Mouse (Mus musculus) spleen, postnatal 36 days (tissue): Measurements from ENCODE around the gene Gm49336.

ENCODE experiments used
- DNase-seq, 2 experiments: peaks; one replicate each; pipeline ENCODE4 v3.0.0; 2022; ENCODE audit warnings: low spot score in 2 of 2, mixed read lengths in 1 of 2

The Gm49336 gene

DNA sequence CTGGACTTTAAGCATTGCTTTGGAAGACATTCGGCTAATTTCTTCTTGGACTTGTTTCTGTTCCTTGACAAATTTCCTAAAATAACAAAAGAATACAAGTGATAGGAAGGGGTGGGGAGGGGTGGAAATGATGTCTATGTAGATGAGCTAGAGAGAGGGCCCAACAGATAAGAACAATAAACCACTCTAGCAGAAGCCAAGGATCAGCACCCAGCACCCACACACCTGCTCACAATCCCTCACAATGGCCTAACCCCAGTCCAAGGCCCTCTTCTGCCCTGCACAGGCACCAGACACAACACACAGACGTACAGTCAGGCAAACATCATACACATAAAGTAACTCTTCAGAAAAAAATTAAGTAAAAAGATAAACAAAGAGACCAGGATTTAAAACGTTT lies 12.8 kb downstream of the Gm49336 start:
- DNase-seq, result no peak

DNA sequence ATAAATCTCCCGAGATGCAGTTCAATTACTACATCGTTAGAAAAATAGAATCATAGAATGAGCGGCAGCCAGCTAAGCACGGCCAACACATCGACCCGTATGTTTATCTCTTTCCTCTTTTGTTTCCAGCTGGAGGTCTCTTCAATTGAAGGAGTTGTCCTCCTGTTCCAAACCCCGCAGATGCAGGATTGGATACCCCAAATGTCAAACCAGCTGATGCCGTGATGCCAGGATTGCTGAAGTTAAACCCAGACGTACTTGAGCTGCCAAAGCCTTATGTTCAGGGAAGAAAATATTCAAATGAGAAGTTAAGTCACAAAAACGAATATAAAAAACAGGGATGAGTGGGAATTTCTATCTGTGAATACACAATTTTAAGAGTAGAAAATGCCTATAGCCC lies 31.4 kb downstream of the Gm49336 start:
- DNase-seq, result no peak

DNA sequence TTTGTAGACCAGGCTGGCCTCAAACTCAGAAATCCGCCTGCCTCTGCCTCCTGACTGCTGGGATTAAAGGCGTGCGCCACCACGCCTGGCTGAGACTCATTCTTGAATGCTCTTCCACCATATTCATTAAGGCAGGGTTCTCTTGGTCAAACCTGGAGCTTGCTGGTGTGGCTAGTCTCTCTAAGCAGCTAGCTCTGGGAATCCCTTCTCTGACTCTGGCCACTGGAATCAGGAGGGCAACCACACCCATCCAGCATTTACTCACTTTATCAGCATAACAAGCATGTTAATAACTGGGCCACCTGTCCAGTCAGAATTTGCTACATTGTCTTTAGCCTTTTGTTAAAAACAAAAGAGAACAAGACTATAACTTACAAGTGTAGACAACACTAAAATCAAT lies 33.7 kb downstream of the Gm49336 start:
- no peak for DNase-seq

DNA sequence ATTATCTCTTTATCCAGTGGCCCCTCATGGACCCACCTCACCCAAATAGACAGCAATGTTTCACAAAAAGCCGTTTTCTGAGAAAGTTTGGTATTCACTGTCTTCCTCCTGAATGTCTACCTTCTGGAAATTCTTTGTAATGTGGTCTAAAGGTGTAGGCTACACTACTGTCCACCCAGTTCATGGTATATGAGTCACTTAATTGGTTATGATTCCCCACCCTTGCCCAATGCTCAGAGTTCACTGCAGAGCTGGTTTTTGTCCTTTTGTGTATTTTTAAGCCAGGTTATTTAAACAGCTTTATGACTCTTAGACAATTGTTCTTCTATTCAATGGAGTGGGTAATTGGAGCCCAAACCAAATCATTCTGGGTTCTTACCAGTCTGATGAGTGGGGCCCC lies 35.2 kb downstream of the Gm49336 start:
- DNase-seq, result no peak

DNA sequence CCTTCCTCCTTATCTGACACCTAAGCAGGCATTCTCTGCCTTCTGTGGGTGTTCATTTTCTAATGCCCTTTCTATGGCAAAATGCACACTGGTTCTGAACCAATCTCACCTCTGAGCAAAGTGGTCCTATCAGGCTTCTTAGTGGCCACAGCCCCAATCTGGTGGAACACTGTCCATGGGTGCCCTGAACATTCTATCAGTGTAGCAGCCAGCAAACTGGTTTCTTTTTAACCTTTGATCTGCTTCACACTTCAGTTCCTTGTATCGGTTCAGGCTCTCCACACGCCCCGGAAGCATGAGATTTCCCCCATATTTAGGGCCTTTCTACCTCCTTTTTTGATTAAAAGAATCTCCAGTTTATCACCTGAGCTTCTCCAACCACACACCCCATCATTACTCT lies 36.3 kb downstream of the Gm49336 start:
- no peak for DNase-seq

DNA sequence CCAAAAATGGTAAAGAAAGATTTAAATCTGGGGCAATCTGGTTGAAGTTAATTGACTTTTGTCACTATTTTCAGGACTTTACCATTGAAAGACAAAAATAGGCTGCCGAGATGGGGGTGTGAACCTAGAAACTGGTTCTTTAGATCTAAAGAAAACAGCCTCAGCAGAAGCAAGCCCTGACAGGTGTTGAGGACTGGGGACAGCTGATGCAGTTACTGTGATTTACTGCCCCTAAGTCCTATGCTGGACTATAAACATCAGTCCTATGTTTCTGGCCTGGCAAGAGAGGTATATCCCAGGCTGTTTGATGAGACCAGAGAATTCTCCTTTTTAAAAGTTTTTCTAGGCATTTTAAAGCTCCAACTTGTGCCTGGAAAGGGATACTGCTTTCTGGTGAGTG lies 37.3 kb downstream of the Gm49336 start:
- DNase-seq, result no peak

DNA sequence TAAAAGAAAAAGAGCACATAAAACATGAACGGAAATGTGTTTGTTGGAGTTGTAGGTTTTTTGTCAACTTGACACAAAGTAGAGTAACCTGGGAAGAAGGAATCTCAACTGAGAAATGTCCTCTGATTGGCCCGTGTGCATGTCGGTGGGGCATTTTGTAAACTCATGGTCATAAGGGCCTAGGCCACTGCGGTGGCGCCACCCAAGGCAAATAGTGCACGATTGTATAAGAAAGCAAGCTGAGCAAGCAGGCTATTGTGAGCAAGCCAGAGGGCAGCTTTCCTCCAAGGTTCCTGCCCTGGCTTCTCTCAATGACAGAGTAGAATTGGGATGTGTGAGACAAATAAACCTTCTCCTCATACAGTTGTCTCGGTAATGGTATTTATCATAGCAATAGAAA lies 42.1 kb downstream of the Gm49336 start:
- DNase-seq, result no peak

DNA sequence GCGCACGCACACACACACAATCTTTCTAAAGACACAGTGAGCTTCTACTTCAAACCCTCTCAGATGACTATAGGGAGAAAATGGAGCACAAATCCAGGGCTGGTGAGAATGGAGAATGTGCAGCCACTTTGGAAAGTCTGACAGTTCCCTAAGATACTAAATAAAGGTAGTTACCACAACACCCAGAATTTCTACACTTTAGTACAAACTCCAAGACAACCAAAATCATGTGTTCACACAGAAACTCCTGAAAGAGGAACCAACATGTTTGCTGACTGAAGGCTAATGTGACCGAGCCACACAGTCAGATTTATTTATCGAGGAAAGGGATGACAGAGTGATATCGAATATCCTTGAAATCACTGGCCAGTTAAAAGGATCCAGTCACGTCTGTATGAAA lies 46.3 kb downstream of the Gm49336 start:
- no peak for DNase-seq

DNA sequence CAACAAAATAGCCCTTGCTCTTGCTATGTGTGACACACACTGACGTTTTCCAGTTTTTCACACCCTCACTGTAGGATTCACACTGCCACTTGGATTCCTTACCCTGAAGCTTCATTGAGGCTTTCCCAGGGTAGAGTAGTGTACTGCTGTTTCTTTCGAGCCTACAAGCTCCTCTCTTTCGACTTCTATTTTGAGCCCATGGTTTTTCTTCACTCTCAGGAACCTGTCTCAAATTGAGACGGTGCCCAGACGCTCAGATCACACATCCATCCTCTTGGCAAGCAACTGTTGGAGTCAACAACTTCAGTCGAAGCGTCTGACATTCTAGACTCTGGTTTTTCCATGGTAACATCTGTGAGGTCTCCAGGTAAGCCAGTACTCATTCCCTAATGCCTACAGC lies 54.4 kb downstream of the Gm49336 start, which contains the start of gene Atp8a2:
Atp8a2 (minus strand) TSS at position 296 of the 400 bp plus-strand sequence.
- DNase-seq, result no peak

DNA sequence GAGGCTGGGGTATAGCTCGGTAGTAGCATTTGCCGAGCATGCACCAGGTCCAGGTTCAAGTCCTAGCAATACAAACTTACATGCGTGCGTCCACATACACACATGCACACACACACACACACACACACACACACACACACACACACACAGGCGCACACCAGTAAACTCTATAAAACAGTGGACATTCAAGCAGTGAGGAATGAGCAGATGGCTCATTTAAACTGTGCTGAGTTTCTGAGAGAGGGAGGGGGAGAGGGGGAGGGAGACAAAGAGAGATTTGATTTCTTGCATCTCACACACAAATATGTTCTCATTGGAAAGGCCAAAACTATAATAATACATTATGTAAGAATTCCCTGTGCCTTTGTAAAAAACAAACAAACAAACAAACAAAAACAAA lies 55.3 kb downstream of the Gm49336 start:
- DNase-seq, result no peak

DNA sequence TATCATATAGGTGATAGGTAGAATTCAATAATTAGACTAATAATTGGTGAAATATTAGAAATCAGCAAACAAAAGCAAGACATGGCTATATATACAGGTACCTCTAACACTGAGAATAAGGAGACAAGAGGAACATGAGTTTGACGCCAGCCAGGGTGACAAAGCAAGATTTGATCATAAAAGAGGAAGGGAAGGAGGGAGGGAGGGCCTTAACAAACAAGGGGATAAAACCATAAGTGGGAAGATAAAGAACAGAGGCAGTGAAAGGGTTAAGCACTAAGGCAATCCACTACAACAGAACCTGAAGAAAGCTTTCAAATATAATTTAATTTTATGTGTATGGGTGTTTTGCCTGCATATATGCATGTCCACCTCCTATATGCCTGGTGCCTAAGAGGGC lies 56.7 kb downstream of the Gm49336 start:
- DNase-seq, result no peak

DNA sequence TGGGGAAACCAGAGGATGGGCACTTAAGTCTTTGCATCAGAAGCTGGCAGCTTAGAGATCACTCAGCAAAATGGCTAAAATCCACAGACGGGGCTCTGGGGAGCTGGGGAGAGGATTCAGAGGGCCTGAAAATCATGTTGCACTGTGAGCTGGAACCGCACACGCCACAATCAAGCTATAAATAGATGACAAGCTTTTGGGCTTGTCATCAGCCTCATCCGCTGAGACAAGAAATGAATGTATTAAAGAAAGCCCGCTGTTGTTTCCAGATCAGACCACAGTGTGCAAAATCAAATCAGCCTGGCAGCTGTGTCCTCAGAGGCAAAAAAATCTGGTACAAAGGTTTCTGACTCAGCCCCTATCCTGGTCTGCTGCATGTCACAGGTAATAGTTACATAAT lies 61.5 kb downstream of the Gm49336 start:
- no peak for DNase-seq

DNA sequence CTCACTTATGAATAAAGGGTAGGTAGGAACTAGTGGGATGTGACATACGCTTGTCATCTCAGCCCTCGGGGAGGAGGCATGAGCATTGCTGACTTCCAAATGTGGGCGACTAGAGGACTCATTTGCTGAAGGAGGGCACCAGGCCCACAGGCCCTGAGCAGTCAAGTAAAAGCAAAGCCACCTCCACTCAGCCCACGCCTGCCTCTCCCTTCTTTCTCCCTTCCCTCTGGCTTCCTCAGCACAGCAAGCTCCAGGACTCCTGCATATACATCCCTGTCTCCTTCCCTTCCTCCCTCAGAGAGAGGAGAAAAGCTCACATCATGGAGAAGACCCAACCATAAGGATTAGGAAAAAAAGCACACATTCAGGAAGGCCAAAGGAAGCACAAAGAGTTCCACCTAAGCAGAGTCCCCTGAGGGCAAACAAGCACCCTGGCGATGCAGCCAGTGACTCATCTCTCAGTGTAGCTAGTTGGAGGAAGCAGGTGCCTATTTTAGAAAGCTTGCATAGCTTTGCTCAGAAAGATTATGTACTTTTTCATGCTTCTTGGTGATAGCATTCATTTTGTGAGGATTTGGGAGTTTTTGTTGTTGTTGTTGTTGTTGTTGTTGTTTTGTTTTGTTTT lies 63.0 kb downstream of the Gm49336 start:
- no peak for DNase-seq

DNA sequence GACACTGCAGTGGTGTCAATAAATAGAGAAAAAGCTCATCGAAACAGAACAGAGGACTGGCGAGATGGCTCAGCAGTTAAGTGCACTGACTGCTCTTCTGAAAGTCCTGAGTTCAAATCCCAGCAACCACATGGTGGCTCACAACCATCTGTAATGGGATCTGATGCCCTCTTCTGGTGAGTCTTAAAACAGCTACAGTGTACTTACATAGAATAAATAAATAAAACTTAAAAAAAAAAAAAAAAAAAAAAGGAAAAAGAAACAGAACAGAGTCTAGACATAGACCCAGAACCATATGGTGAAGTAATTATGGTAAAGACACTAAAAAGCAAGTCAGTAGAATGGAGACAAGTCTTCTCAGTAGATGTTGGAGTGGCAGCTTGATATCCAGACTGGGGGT lies 70.0 kb downstream of the Gm49336 start:
- DNase-seq, result no peak

DNA sequence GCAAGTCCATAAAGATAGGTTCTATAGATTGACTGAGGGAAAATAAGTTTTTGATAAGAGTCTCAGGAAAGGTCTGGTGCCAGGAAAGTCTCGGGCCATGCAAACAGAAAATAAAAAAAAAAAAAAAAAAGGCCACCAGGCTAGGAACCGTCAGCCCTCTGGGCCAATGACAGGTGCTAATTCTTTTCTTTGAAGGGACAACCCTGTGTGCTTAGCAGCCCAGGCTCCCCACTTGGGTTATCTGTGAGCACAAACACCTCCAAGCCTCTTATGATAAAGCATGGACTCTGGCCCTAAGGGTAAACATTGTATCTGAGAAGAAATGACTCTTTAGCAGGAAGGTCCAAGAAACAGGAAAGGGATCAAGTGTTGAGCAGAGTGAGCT lies 72.7 kb downstream of the Gm49336 start:
- no peak for DNase-seq

DNA sequence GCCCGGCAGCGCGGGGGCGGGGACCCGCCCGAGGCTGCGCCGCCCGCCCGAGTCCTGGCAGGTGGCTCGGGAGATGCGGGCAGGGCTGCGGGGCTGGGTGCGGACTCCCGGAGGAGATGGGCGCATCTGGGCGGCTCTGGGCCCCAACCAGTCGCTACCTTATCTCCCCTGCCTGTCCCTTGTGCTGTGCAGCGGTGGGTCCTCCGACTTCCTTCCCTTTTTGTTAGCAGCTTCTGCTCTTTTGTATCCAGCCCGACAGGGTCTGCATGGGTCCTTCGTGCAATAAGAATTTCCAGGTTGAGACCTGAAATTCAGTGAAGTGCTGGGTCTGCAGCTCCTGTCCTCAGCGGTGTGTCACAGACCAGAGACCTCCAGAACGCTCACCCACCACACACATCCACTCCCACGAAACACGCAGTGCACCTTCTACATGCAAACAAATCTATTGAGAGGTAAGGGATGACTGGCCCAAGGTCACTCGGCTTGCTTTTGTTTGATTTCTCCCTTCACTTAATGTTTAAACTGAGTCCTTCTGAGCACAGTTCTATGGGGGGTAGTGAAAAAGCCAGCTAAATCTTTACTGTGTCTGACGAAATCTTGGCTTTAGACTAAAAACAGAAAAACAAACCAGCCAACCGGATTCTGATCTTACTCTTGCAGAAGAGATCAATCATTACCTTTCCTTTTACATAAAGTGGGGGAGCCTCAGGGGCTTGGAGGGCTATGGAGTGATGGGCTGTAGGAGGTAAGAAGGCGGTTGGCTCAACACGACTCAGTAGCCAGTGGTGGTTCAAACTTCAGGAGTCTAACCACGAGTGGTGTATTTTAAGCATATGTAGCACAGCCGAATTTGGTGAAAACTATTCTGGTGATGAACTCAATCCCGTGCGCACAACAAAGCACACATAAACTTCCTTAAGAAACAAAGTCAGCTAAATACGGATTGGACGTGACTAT lies 73.4 kb downstream of the Gm49336 start:
- DNase-seq, result no peak

DNA sequence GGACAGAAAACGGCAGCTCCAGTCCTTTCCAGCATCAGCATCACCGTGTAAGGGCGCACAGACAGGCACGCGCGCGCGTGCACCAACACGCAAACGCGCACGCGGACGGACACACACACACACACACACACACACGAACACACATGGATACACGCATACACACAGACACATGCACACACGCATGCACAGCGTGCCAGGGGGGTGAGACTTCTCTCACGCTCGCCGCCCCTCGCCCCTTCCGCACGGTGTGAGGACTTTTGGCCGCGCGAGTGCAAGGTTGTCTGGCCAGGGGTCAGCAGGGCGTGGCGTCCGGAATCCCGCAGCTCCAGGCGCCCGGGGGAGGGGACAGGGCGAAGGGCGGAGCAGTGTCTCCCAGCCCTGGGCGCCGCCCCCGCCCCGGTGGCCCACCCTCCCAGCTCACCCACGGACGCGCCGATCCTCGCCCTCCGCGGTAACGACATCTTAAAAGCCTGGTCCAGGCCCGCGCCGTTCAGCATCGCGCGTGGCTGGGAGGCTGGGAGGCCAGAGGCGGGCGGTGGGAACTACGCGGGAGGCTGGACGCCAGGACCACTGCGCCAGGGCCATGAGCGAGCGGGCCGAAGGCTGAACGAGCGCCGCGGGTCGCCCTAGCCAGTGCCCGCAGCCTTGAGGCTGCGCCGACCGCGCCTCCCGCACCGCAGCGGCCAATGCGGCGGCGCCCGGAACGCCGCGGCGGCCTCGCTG lies 74.3 kb downstream of the Gm49336 start:
- DNase-seq, result no peak

DNA sequence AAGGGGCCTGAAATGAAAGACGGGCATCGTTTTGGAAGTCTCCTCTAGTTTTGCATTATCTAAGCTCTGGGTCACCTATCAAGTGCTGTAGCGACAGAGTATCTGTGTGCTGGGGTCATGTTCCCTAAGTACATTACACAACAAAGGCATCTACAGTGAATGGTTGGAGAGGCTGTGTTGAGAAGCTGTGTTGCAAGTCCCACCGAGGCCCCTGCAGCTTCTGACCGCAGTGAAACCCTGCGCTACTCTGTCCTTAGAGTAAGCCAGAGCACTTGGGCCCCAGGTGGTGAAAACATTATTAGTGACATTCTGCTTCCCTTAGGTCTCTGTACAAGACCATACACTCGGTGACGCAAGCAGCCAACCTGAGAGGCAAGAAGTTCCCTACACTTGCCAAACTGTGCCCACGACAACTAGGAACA lies 74.8 kb downstream of the Gm49336 start:
- no peak for DNase-seq

DNA sequence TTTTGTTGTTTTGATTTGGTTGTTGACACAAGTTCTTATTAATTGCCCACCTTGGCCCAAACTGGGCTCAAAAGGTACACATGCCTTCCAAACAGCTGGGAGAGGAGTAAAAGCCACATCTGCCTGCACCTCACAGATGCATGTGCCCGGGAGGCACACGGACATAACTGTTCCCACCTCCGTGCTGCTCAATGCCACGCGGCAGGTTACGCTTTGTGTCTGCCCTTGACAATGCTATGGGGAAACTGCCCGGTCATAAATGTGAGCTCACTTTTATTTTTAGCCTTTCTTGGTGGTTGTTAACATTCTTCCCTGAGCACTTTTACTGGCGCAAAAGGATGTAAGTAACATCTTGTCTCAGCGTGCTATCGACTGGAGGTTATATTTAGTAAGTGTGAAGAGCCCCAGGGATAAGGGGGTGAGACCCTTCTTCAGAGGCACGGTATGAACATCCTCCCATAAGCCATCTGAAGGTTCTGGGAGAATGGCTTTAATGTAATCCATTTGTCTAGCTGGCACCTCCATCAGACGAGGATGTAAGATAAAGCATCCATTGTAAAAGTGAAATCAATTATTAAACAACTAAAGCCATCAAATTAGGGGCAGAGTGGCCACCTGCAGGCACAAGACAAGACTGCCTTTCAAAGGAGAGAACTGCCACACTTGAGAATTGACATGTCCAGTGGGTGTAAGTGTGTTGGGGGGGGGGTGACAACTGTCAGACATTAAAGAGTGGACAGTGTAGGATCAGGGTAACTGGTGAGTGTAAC lies 78.8 kb downstream of the Gm49336 start:
- DNase-seq, result no peak

DNA sequence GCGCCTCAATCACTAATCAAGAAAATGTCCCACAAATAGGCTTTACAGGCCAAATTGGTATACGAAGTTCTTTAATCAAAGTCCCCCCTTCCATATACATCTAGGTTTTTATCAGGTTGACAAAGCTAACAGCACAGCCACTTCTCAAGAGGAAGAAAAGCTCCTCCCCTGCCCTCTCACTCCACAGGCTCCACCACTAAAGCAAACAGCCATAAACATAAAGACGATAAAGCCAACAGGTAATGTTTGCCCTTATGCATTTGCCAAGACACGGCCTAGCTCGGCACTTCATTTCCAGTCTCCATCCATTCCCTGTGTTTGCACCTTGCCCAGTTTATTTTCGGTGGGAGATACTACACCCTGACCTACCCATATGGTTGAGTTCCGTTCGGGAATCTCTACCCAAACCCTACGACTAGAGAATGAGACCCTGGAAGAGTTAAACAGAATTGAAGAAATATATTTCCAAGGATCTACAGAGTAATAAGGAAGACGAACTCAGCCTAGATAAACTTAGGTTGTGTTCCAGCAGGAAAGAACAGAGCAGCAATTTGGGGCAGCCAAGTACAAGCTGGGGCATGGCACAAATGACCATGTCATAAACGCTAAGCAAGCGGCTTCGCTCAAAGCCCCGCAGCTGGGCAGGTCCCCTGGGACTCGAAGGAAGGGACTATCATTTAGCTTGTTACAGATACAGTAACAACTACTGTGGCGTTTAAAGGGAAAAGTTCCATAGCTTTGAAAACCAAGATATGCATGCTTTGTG lies 80.3 kb downstream of the Gm49336 start:
- DNase-seq, result no peak

DNA sequence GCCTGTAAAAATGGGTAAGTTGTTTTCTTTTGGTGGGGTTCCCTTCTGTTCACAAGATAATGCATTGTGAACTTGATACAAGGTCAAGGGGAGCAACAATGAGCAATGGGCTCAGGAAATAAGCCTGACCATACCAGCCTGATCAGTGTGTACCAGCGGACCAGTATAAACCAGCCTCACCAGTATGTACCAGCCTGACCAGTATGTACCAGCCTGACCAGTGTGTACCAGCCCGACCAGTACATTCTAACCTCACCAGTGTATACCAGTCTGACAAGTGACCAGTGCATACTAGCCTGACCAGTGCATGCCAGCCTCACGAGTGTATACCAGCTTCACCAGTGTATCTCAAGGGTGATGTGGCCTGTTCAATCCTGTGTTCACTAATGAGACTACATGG lies 87.9 kb downstream of the Gm49336 start:
- DNase-seq, result no peak
